Mouse (Mus musculus) heart, embryonic 12.5 days (tissue): ENCODE measurements around the gene Garnl3. TPM values are rescaled to one million over a fixed set of nuclear protein-coding genes. Genes with fewer than 3 reads are reported as not detected.
"Not testable (repeated sequence)": the region's sequence is repeated elsewhere in the genome, so short reads cannot be mapped to it uniquely, and the experiment has no call there.

ENCODE experiments used
- ATAC-seq: fragments of 200-750 bp; cut with Nextera tagmentation; 2 replicates; pipeline ENCODE4 v1.8.0; 2017; ENCODE audit warnings: moderate TSS enrichment, moderate library complexity; ENCODE audit not compliant: insufficient number of reproducible peaks, low FRiP score
- H3K27ac ChIP-seq: fragments of 300-500 bp; sonication (generic); 2 replicates; pipeline ENCODE4 v1.5.1; 2016; ENCODE audit warnings: mild to moderate bottlenecking, moderate library complexity; ENCODE audit not compliant: poor library complexity, severe bottlenecking
- H3K27me3 ChIP-seq: fragments of 300-500 bp; sonication (generic); replicated peaks from 2 replicates; pipeline ENCODE4 v1.6.1; 2016; ENCODE audit warnings: mild to moderate bottlenecking, moderate library complexity
- H3K36me3 ChIP-seq: fragments of 300-500 bp; sonication (generic); 2 replicates; pipeline ENCODE4 v1.6.1; 2016; ENCODE audit warnings: mild to moderate bottlenecking, moderate library complexity
- H3K4me1 ChIP-seq: fragments of 300-500 bp; sonication (generic); replicated peaks from 2 replicates; pipeline ENCODE4 v1.6.1; 2016; ENCODE audit warnings: mild to moderate bottlenecking
- H3K4me2 ChIP-seq: fragments of 300-500 bp; sonication (generic); 2 replicates; pipeline ENCODE4 v1.6.1; 2016; ENCODE audit warnings: mild to moderate bottlenecking, moderate library complexity
- H3K4me3 ChIP-seq: fragments of 300-500 bp; sonication (generic); 2 replicates; pipeline ENCODE4 v1.5.1; 2016; ENCODE audit warnings: mild to moderate bottlenecking
- H3K9ac ChIP-seq: fragments of 300-500 bp; sonication (generic); 2 replicates; pipeline ENCODE4 v1.6.1; 2016; ENCODE audit warnings: mild to moderate bottlenecking, moderate library complexity
- H3K9me3 ChIP-seq: fragments of 300-500 bp; sonication (generic); replicated peaks from 2 replicates; pipeline ENCODE4 v1.6.1; 2016; ENCODE audit warnings: mild to moderate bottlenecking, moderate library complexity
- WGBS: fragments of 180-500 bp; shearing (Covaris S2); methylation state at CpG from one replicate; pipeline ENCODE4 v1.1.7; 2016; 5-methylcytosine and 5-hydroxymethylcytosine counted together
- polyA plus RNA-seq: library from polyadenylated mRNA; unstranded; fragments of >200 nt; fragmentation: Nextera tagmentation; extraction: Ambion mirVana; gene quantifications from 2 replicates; pipeline ENCODE4 v1.2.1, GENCODE M21; 2016

Gene Garnl3
- polyA plus RNA-seq, 1 experiment from 2014 or later: 14.0 TPM

DNA sequence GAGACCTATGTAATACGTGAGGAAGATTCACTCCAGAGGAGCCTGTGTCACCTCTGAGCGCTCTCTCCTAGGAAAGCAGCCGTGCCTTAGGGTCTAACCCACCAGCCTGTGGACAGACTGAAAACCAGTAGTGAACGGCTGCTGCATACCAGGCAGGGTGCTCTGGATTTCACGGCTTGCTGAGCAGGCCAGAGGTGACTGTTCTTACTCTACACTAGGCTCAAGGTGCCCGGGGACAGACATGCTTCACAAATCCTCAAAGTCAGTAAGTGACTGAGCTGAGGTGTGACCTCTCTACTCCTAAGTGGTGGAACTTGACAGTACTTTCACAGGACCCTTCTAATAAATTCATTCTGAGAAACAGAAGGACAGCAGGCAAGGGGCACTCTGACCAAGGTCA lies 108.6 kb downstream of the Garnl3 start:
- Histone ChIP-seq H3K9me3 (no peaks in the 10 kb centered on the region), H3K27ac (no peak overlapping the region), H3K36me3 (peaks cover 5% of the 10 kb centered on the region; the same call in 1 of the 2 replicates), H3K4me2 (no peak overlapping the region), H3K4me3 (no peak overlapping the region), H3K27me3 (no peaks in the 10 kb centered on the region), H3K9ac (no peak overlapping the region), H3K4me1 (0 out of 2 replicates have a peak, but pooled peaks cover 6% of the 10 kb centered on the region)
- ATAC-seq: no peak
- 73% methylated on average over 6 of the region's 6 CpGs for WGBS

DNA sequence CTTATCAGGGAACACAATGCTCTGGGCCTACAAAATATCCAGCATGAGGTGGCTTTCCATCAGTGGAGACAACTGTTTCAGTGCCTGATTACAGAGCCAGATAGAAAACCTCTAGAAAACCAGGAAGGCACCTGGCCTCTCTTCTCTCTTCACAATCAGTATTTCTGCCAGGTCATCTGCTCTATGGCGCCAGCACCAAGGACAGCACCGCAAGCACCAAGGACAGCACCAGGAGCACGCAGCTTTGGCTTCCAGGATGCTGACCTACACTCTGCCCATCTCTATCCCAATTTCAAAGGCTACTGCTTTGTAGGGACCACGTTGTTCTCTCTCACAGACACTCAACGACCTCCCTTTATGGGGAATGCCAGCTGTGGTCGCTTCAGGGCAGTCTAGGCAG lies 113.4 kb downstream of the Garnl3 start:
- WGBS: 5% methylated on average over 6 of the region's 6 CpGs
- Histone ChIP-seq H3K9me3 (no peaks in the 10 kb centered on the region), H3K4me3 (no peak overlapping the region)

DNA sequence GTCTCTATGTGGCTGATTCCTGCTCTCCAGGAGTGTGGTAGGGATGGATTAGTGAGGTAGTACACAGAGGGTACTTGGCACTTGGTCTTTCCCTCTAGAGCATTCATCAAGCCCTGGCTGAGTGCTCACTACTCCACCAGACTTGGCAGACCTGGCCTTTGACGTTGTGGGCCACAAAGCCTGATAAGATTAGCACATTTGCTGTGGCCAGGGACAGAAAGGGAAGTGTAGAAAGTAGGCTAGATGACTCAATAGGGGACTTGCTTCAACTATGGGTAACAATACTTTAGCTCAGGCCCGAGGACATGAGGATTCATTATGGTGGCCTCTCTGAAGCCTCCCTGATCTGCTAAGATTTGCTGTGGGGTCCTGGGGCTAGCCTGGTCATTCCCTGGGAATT lies 114.3 kb downstream of the Garnl3 start:
- Histone ChIP-seq H3K4me2 (no peak overlapping the region), H3K4me1 (no peaks in the 10 kb centered on the region), H3K9me3 (no peaks in the 10 kb centered on the region), H3K9ac (no peak overlapping the region), H3K36me3 (peaks cover 7% of the 10 kb centered on the region; the same call in 1 of the 2 replicates), H3K27me3 (no peaks in the 10 kb centered on the region), H3K27ac (no peak overlapping the region), H3K4me3 (no peak overlapping the region)
- ATAC-seq: no peak
- WGBS: 58% methylated on average over 2 of the region's 2 CpGs

More for the DNA sequence above, 113.4 kb downstream of the Garnl3 start:
- no peaks in the 10 kb centered on the region for H3K27me3 ChIP-seq
- no peak overlapping the region for H3K9ac ChIP-seq
- H3K36me3 ChIP-seq: peaks cover 7% of the 10 kb centered on the region; the same call in 1 of the 2 replicates
- no peaks in the 10 kb centered on the region for H3K4me1 ChIP-seq
- H3K27ac ChIP-seq: no peak overlapping the region
- ATAC-seq: no peak
- no peak overlapping the region for H3K4me2 ChIP-seq

DNA sequence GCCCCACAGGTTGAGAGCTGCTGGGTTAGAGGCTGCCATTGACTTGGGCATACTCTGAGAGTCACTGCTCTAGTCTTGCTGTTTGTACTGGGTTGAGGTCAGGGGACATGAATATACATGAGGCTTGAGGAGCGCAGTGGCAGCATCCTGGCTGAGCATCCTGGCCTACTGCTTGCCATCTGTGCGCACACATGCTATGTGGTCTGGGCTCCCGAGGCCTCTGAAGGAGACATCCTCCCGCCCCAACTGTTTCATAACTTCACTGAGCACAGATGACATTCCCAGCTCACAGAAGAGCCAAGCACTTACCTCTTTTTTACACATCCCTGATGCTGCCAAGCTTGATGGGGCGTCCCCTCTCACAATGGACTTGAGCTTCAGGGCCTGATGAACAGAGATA lies 116.6 kb downstream of the Garnl3 start:
- H3K36me3 ChIP-seq: peaks cover 7% of the 10 kb centered on the region; the same call in 1 of the 2 replicates
- ATAC-seq: no peak
- 80% methylated on average over 5 of the region's 5 CpGs for WGBS
- no peak overlapping the region for H3K4me3 ChIP-seq
- no peak overlapping the region for H3K27ac ChIP-seq
- no peaks in the 10 kb centered on the region for H3K9me3 ChIP-seq
- no peak overlapping the region for H3K9ac ChIP-seq
- no peaks in the 10 kb centered on the region for H3K4me1 ChIP-seq
- H3K27me3 ChIP-seq: no peaks in the 10 kb centered on the region
- H3K4me2 ChIP-seq: no peak overlapping the region

DNA sequence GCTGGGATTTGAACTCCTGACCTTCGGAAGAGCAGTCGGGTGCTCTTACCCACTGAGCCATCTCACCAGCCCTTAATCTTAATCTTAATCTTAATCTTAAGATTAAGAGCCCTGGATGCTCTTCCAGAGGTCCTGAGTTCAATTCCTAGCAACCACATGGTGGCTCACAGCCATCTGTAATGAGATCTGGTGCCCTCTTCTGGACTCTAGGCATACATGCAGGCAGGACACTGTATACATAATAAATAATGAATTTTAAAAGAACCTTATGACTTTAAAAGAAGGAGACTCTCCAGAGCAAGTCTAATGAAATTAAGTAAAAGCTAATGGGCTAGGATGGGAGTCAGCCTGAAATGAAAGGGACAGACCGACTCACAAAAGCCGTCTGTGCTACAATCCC lies 122.4 kb downstream of the Garnl3 start:
- not testable (repeated sequence) for H3K4me3 ChIP-seq, H3K4me1 ChIP-seq, ATAC-seq, H3K9me3 ChIP-seq, H3K27me3 ChIP-seq, H3K27ac ChIP-seq, H3K9ac ChIP-seq, H3K4me2 ChIP-seq
- H3K36me3 ChIP-seq: peaks cover 13% of the 10 kb centered on the region; the same call in 1 of the 2 replicates
- 83% methylated on average over 4 of the region's 4 CpGs for WGBS

DNA sequence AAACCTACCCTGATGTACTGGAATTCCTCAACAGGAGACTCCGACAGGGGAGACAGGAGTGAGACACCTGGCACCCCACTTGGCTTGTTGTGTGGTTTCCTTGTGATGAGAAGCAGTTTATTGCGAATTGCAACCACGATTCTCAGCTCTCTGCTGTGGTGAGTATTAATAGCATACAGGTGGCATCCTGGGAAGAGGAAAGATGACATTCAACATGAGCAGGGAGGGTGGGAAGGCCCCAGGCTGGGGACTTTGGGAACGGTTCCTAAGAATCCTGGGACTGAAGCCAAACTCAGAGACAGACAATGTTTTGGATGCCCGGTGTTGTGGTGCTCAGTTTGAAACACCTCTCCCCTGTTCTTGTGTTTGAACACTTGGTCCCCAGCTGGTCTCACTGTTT lies 126.4 kb downstream of the Garnl3 start:
- no peak for ATAC-seq
- no peak overlapping the region for H3K27ac ChIP-seq
- 72% methylated on average over 5 of the region's 5 CpGs for WGBS
- no peaks in the 10 kb centered on the region for H3K27me3 ChIP-seq
- H3K9ac ChIP-seq: no peak overlapping the region
- H3K4me2 ChIP-seq: no peak overlapping the region
- no peak overlapping the region for H3K4me3 ChIP-seq
- H3K36me3 ChIP-seq: peaks cover 15% of the 10 kb centered on the region; the same call in 1 of the 2 replicates
- H3K4me1 ChIP-seq: no peaks in the 10 kb centered on the region
- H3K9me3 ChIP-seq: no peaks in the 10 kb centered on the region

DNA sequence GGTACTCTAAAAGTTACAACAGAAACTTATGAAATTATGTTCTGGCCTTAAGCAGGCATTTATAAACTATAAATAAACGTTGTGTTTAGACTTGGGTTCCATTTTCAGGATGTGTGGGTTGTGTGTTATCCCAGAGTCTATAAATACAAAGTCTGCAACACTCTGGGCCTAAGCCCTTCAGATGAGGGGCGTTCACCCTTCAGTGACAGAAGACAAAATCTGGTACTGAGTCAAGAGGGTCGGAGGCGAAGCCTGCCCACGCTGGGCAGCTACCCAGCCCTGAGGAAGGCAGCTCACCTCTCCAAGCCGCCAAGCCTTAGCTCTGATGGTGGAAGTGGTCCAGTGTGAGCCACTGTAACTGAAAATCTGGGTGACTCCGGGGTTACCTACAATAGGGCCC lies 129.3 kb downstream of the Garnl3 start:
- 83% methylated on average over 7 of the region's 7 CpGs for WGBS
- H3K4me2 ChIP-seq: no peak overlapping the region

DNA sequence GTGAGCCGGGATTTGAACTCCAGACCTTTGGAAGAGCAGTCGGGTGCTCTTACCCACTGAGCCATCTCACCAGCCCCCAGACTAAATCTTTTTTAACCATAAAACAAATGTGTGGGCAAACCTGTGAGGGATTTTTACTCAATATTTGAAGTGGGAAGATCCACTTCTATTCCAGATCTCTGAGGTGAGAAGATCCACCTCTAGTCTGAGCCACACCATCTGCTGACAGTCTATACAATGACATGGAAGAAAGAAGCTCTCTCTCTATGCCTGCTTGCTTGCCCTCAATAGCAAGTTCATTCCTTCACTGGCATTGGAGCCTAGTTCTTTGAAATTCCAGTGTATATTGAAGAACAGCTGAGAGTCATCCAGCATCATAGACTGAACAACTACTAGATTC lies 131.7 kb downstream of the Garnl3 start:
- 87% methylated on average over 2 of the region's 2 CpGs for WGBS
- H3K4me3 ChIP-seq: no peak overlapping the region
- H3K36me3 ChIP-seq: 0 out of 2 replicates have a peak, but pooled peaks cover 8% of the 10 kb centered on the region
- H3K27ac ChIP-seq: no peak overlapping the region
- no peaks in the 10 kb centered on the region for H3K27me3 ChIP-seq
- no peak for ATAC-seq
- no peak overlapping the region for H3K9ac ChIP-seq
- no peaks in the 10 kb centered on the region for H3K4me1 ChIP-seq
- H3K4me2 ChIP-seq: no peak overlapping the region
- no peaks in the 10 kb centered on the region for H3K9me3 ChIP-seq

More for the DNA sequence above, 129.3 kb downstream of the Garnl3 start:
- peaks cover 15% of the 10 kb centered on the region; the same call in 1 of the 2 replicates for H3K36me3 ChIP-seq
- no peaks in the 10 kb centered on the region for H3K27me3 ChIP-seq
- H3K4me3 ChIP-seq: no peak overlapping the region
- no peak overlapping the region for H3K27ac ChIP-seq
- no peak for ATAC-seq
- H3K9ac ChIP-seq: no peak overlapping the region
- H3K4me1 ChIP-seq: no peaks in the 10 kb centered on the region
- no peaks in the 10 kb centered on the region for H3K9me3 ChIP-seq

DNA sequence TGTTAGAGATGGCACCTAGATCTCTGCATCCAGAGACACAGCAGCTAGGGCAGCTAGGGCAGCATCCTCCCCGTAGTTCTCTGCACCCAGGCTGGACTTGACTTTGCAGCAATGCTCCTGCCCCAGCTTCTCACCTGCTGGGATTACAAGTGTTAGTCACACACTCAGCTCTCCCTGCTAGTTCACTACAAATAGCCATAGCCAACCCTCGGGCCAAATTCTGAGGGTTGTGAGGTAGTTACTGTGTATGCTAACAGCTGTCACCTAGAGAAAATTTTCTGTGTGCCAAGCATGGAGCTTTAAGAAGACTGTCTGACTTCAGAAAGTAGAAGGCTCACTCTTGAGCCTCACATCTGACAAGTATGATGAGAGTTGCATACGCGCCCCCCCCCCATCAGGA lies 133.7 kb downstream of the Garnl3 start:
- Histone ChIP-seq H3K27me3 (no peaks in the 10 kb centered on the region), H3K4me3 (no peak overlapping the region), H3K36me3 (0 out of 2 replicates have a peak, but pooled peaks cover 4% of the 10 kb centered on the region), H3K9ac (no peak overlapping the region), H3K27ac (no peak overlapping the region), H3K4me2 (no peak overlapping the region), H3K9me3 (no peaks in the 10 kb centered on the region), H3K4me1 (no peaks in the 10 kb centered on the region)
- ATAC-seq: no peak
- 68% methylated on average over 4 of the region's 4 CpGs for WGBS

DNA sequence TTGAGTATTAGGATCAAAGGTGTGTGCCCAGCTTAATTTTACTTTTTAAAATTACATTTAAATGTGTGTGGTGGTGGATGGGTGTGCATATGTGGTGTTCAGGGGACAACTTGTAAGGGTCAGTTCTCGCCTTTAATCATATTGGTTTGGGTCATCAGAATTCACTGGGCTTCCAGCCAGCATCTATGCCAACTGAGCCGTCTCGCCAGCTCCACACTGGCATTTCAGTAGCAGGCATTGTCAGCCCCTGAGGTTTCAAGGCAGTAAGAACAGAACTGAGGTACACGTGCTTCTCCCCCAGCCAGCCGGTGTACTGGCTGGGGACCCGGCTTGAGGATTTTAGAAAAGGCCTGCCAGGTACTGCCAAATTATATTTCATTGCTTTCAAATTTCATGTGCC lies 134.4 kb downstream of the Garnl3 start:
- Histone ChIP-seq H3K36me3 (no peaks in the 10 kb centered on the region), H3K27me3 (no peaks in the 10 kb centered on the region), H3K9ac (no peak overlapping the region), H3K4me3 (no peak overlapping the region), H3K9me3 (no peaks in the 10 kb centered on the region), H3K4me2 (no peak overlapping the region), H3K27ac (no peak overlapping the region), H3K4me1 (no peaks in the 10 kb centered on the region)
- 67% methylated on average over 6 of the region's 6 CpGs for WGBS
- ATAC-seq: no peak

DNA sequence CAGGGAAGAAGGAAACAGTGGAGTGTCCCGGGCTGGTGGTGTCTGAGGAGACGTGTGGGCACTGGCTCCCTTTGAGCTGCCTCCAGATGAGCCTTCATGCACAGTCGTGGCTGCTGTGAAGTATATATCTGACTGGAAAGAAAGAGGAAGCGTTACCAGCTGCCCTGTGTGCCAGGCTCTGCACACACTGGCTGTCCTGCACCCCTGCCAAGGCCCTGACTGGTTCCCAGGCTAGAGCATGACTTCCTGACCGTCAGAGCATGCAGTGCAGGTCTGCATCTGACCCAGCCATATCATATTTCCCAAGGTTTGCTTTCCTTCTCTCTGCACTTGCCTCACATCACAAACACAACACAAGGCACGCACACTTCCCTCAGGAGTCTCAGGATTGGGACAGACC lies 139.3 kb downstream of the Garnl3 start:
- H3K9ac ChIP-seq: no peak overlapping the region
- no peaks in the 10 kb centered on the region for H3K4me1 ChIP-seq
- no peak overlapping the region for H3K4me2 ChIP-seq
- H3K27me3 ChIP-seq: no peaks in the 10 kb centered on the region
- H3K9me3 ChIP-seq: no peaks in the 10 kb centered on the region
- 66% methylated on average over 6 of the region's 6 CpGs for WGBS
- no peaks in the 10 kb centered on the region for H3K36me3 ChIP-seq
- H3K4me3 ChIP-seq: no peak overlapping the region
- no peak overlapping the region for H3K27ac ChIP-seq
- no peak for ATAC-seq

DNA sequence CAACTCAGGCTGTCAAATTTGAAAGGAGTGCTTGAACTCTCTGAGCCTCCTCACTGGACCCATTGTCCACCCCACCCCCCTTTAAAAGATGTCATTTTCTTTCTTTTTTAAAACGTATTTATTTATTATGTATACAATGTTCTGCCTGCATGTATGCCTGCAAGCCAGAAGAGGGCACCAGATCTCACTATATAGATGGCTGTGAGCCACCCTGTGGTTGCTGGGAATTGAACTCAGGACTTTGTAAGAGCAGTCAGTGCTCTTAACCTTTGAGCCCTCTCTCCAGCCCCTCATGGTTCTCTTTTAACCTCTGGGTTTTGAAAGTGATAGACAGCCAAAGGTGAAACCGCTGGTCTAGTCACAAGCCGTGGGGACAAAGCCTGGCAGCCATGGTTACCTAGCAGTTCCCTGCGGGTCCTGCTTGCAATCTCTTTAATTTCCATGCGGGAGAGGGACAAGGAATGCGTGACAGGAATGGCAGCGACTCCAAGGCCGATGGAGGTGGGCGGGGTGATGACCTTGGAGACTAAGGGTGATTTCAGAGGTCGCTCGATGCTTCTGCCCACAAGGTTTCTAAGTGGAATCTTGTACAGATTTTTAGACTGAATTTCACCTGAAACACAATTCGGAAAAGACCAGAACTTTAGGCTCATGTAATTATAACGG lies 141.2 kb downstream of the Garnl3 start:
- H3K27ac ChIP-seq: no peak overlapping the region
- 51% methylated on average over 13 of the region's 13 CpGs for WGBS
- H3K9ac ChIP-seq: no peak overlapping the region
- no peak for ATAC-seq
- H3K4me3 ChIP-seq: no peak overlapping the region
- H3K4me1 ChIP-seq: no peaks in the 10 kb centered on the region
- no peaks in the 10 kb centered on the region for H3K9me3 ChIP-seq
- no peaks in the 10 kb centered on the region for H3K27me3 ChIP-seq
- H3K4me2 ChIP-seq: no peak overlapping the region
- H3K36me3 ChIP-seq: no peaks in the 10 kb centered on the region
